Mouse (Mus musculus): Measurements from ENCODE around the gene Wnt5b. TPM values are rescaled to one million over a fixed set of nuclear protein-coding genes. Genes with fewer than 3 reads are reported as not detected.
A peak's percentile ranks its signal among the peaks of the same experiment; 100 is the strongest.

The Wnt5b gene
- polyA plus RNA-seq, 1 experiment, result not detected

- no peaks in the 10 kb centered on the region for H3K36me3 ChIP-seq (ENCODE audit: control insufficient read depth)
- H3K4me3 ChIP-seq (replicated peaks), result no peak overlapping the region
- TF ChIP-seq TAL1 (IDR thresholded peaks at IDR 0.05; ENCODE audit: low read length) (no peak), GATA1 (IDR thresholded peaks at IDR 0.05; ENCODE audit: low read length) (no peak)
- H3K27me3 ChIP-seq (ENCODE audit: control insufficient read depth), result no peaks in the 10 kb centered on the region
- H3K9me3 ChIP-seq (ENCODE audit: control insufficient read depth, low read length), result no peaks in the 10 kb centered on the region
- peaks cover 13% of the 10 kb centered on the region for H3K4me1 ChIP-seq (ENCODE audit: control insufficient read depth)
Measured at GRCm38 (mm10) chr6:119418392-119419251, 125.5 kb downstream of the Wnt5b start.

GRCm38 (mm10) chr6:119417821-119418220 lies 126.3 kb downstream of the Wnt5b start:
- Histone ChIP-seq H3K4me3 (replicated peaks) (no peak overlapping the region), H3K9me3 (ENCODE audit: control insufficient read depth, low read length) (no peaks in the 10 kb centered on the region), H3K4me1 (ENCODE audit: control insufficient read depth) (peaks cover 13% of the 10 kb centered on the region), H3K36me3 (ENCODE audit: control insufficient read depth) (no peaks in the 10 kb centered on the region), H3K27me3 (ENCODE audit: control insufficient read depth) (no peaks in the 10 kb centered on the region)
- no peak for TF ChIP-seq TAL1 (IDR thresholded peaks at IDR 0.05; ENCODE audit: low read length)
- TF ChIP-seq GATA1 (IDR thresholded peaks at IDR 0.05; ENCODE audit: low read length), result no peak

DNA sequence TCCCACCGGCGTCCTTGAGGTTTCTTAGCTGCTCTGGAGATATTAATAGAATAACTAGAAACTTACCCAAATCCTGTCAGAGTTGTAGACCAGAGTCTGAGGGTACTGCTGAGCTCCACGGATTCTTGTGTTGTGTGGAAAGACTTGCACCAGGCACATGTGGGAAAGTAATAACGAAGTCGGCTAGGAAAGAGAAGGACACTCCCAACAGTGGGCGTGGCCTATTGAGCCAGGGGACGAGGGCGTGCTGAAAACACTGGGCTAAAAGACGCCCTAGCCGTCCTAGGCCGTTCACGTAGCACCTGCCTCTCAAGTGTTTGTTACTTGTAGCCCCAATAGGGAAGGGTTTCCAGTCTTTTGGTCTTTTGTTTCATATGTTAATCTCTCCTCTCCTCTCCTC lies 126.8 kb downstream of the Wnt5b start, which contains the start of gene Adipor2:
Gene Adipor2 (minus strand): TSS at position 351 of the 400 bp plus-strand sequence.
- H3K36me3 ChIP-seq (ENCODE audit: control insufficient read depth), result no peaks in the 10 kb centered on the region
- no peak for TF ChIP-seq TAL1 (IDR thresholded peaks at IDR 0.05; ENCODE audit: low read length)
- no peak for TF ChIP-seq GATA1 (IDR thresholded peaks at IDR 0.05; ENCODE audit: low read length)
- H3K27me3 ChIP-seq (ENCODE audit: control insufficient read depth), result no peaks in the 10 kb centered on the region
- no peaks in the 10 kb centered on the region for H3K9me3 ChIP-seq (ENCODE audit: control insufficient read depth, low read length)
- H3K4me3 ChIP-seq (replicated peaks), result peak within 1 kb of the TSS; percentile 38
- H3K4me1 ChIP-seq (ENCODE audit: control insufficient read depth), result peaks cover 13% of the 10 kb centered on the region

DNA sequence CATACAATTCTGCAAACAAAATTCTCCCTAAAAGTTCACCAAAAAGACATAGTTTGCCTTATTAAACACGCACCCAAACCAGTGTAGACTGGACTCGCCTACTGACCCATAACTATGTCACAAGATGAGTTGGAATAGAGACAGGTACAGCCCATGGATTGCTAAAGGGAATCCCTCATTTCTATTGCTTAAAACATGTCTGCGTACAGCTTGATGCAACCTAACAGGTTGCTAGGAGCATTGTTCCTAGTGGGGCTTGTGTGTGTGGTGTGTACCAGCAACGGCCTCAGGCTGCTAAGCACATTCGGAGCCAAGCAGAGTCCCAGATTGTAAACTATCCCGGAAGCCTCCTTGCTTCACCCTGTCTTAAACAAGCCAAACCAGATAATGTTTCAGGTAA lies 127.5 kb downstream of the Wnt5b start:
- peaks cover 13% of the 10 kb centered on the region for H3K4me1 ChIP-seq (ENCODE audit: control insufficient read depth)
- H3K4me3 ChIP-seq (replicated peaks), result no peak overlapping the region
- TF ChIP-seq GATA1 (IDR thresholded peaks at IDR 0.05; ENCODE audit: low read length), result no peak
- no peak for TF ChIP-seq TAL1 (IDR thresholded peaks at IDR 0.05; ENCODE audit: low read length)
- no peaks in the 10 kb centered on the region for H3K27me3 ChIP-seq (ENCODE audit: control insufficient read depth)
- no peaks in the 10 kb centered on the region for H3K9me3 ChIP-seq (ENCODE audit: control insufficient read depth, low read length)
- no peaks in the 10 kb centered on the region for H3K36me3 ChIP-seq (ENCODE audit: control insufficient read depth)

- Histone ChIP-seq H3K27me3 (ENCODE audit: control insufficient read depth) (no peaks in the 10 kb centered on the region), H3K36me3 (ENCODE audit: control insufficient read depth) (no peaks in the 10 kb centered on the region), H3K4me3 (replicated peaks) (no peak overlapping the region), H3K9me3 (ENCODE audit: control insufficient read depth, low read length) (no peaks in the 10 kb centered on the region), H3K4me1 (ENCODE audit: control insufficient read depth) (peaks cover 12% of the 10 kb centered on the region)
- TF ChIP-seq GATA1 (IDR thresholded peaks at IDR 0.05; ENCODE audit: low read length) (no peak), TAL1 (IDR thresholded peaks at IDR 0.05; ENCODE audit: low read length) (no peak)
Measured at GRCm38 (mm10) chr6:119414262-119415043, 129.7 kb downstream of the Wnt5b start.

DNA sequence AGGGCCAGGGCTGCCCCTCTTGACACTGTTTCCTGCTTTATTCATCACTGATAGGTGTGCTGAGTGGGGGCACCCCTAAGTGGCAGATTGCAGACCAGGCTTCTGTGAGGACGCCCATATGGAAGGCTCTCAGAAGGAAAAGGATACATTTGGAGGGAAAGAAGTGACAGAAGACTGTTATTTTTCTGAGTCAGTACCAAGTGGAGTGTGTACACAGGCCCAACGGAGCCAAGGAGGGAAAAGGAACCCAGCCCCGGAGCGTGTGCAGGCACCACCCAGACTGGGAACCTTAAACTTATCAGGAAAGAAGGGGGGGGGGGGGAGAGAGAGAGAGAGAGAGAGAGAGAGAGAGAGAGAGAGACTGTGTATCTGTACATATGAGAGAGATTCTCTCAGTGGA lies 131.6 kb downstream of the Wnt5b start:
- Histone ChIP-seq H3K9me3 (ENCODE audit: control insufficient read depth, low read length) (no peaks in the 10 kb centered on the region), H3K4me3 (replicated peaks) (no peak overlapping the region), H3K36me3 (ENCODE audit: control insufficient read depth) (no peaks in the 10 kb centered on the region), H3K4me1 (ENCODE audit: control insufficient read depth) (peaks cover 10% of the 10 kb centered on the region), H3K27me3 (ENCODE audit: control insufficient read depth) (no peaks in the 10 kb centered on the region)
- TF ChIP-seq TAL1 (IDR thresholded peaks at IDR 0.05; ENCODE audit: low read length), result no peak
- TF ChIP-seq GATA1 (IDR thresholded peaks at IDR 0.05; ENCODE audit: low read length), result no peak

- TF ChIP-seq TAL1 (IDR thresholded peaks at IDR 0.05; ENCODE audit: low read length), result no peak
- no peak for TF ChIP-seq GATA1 (IDR thresholded peaks at IDR 0.05; ENCODE audit: low read length)
- H3K36me3 ChIP-seq (ENCODE audit: control insufficient read depth), result no peaks in the 10 kb centered on the region
- H3K27me3 ChIP-seq (ENCODE audit: control insufficient read depth), result no peaks in the 10 kb centered on the region
- H3K4me3 ChIP-seq (replicated peaks), result no peak overlapping the region
- peaks cover under 1% of the 10 kb centered on the region; the same call in 1 of the 2 replicates for H3K4me1 ChIP-seq (ENCODE audit: control insufficient read depth)
- H3K9me3 ChIP-seq (ENCODE audit: control insufficient read depth, low read length), result no peaks in the 10 kb centered on the region
Measured at GRCm38 (mm10) chr6:119411511-119411910, 132.6 kb downstream of the Wnt5b start.

GRCm38 (mm10) chr6:119409766-119410165 lies 134.4 kb downstream of the Wnt5b start:
- TF ChIP-seq GATA1 (IDR thresholded peaks at IDR 0.05; ENCODE audit: low read length) (no peak), TAL1 (IDR thresholded peaks at IDR 0.05; ENCODE audit: low read length) (no peak)
- Histone ChIP-seq H3K9me3 (ENCODE audit: control insufficient read depth, low read length) (no peaks in the 10 kb centered on the region), H3K4me1 (ENCODE audit: control insufficient read depth) (no peaks in the 10 kb centered on the region), H3K36me3 (ENCODE audit: control insufficient read depth) (no peaks in the 10 kb centered on the region), H3K4me3 (replicated peaks) (no peak overlapping the region), H3K27me3 (ENCODE audit: control insufficient read depth) (no peaks in the 10 kb centered on the region)

- peaks cover under 1% of the 10 kb centered on the region for H3K4me1 ChIP-seq (ENCODE audit: control insufficient read depth)
- no peak overlapping the region for H3K4me3 ChIP-seq (replicated peaks)
- H3K9me3 ChIP-seq (ENCODE audit: control insufficient read depth, low read length), result no peaks in the 10 kb centered on the region
- H3K36me3 ChIP-seq (ENCODE audit: control insufficient read depth), result no peaks in the 10 kb centered on the region
- H3K27me3 ChIP-seq (ENCODE audit: control insufficient read depth), result no peaks in the 10 kb centered on the region
- TF ChIP-seq GATA1 (IDR thresholded peaks at IDR 0.05; ENCODE audit: low read length) (no peak), TAL1 (IDR thresholded peaks at IDR 0.05; ENCODE audit: low read length) (no peak)
Measured at GRCm38 (mm10) chr6:119408582-119408981, 135.6 kb downstream of the Wnt5b start.
